Mouse (Mus musculus) cerebellum, adult 2 months (tissue): ENCODE data around the gene Ppp1ca.

Source experiments
- CTCF ChIP-seq: fragments of 200-500 bp; IDR thresholded peaks from 2 replicates; pipeline ENCODE4 v1.5.1; 2011; ENCODE audit warnings: low read depth, mild to moderate bottlenecking, control low read depth, low read length, moderate library complexity, borderline replicate concordance; ENCODE audit not compliant: insufficient read depth
- POLR2A ChIP-seq: fragments of 200-500 bp; IDR thresholded peaks from 2 replicates; pipeline ENCODE4 v1.6.1; 2011; ENCODE audit warnings: low read length, control low read depth, borderline replicate concordance; ENCODE audit not compliant: insufficient read depth

- TF ChIP-seq CTCF, result no peak
- TF ChIP-seq POLR2A, result no peak
Measured at GRCm38 (mm10) chr19:4217855-4218254, 26.0 kb downstream of the Ppp1ca start.
